Mouse (Mus musculus): ENCODE results near the gene Rnf41.

DNA sequence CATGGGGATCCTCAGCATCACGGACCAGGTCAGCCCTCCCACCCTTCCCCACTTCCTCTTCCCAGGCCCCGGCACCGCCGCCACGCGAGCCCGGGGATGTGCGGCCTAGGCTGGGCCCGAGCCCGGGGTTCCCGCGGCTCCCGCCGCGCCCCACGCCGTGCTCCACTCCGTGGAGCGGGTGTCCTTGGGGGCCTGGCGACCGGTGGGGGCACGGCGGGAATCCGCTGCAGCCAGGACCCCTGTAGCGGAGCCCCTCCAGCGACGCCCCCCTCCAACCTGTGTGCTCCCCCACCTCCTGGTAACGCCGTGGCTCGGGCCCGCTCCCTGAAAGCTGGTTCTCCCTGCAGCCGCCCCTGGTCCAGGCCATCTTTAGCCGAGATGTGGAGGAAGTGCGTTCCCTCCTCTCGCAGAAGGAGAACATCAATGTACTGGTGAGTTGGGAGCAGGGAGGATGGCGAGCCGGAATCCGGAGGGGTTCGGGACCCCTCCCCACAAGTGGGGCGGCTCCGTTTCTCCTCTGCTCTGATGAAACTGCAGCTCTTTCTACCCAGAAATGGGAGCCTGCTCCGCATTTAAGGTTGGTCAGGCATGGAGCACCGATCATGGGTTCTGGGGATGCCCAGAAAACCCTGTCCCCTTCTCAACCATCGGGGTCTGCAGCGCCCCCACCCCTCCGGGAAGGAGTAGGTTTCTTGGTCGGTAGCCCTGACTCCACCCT is 34.1 kb upstream of the Rnf41 start:
- no peak for TF ChIP-seq CTCF (IDR thresholded peaks at IDR 0.05; ENCODE audit: extremely low read depth, insufficient read depth, insufficient read length, insufficient replicate concordance)
- no peak for TF ChIP-seq POLR2A (IDR thresholded peaks at IDR 0.05; ENCODE audit: low read depth, low read length)

Measured in spleen, adult 2 months (tissue).